Mouse (Mus musculus) midbrain, embryonic 16.5 days (tissue): ENCODE measurements around the gene Prdm2. TPM values are rescaled to one million over a fixed set of nuclear protein-coding genes. Genes with fewer than 3 reads are reported as not detected.

Source experiments
- ATAC-seq: fragments of 200-750 bp; cut with Nextera tagmentation; 2 replicates; pipeline ENCODE4 v1.8.0; 2017; ENCODE audit warnings: moderate TSS enrichment
- H3K27ac ChIP-seq: fragments of 300-500 bp; sonication (generic); 2 replicates; pipeline ENCODE4 v1.5.1; 2014; ENCODE audit warnings: mild to moderate bottlenecking, low read length, mixed read lengths
- H3K27me3 ChIP-seq: fragments of 300-500 bp; sonication (generic); 2 replicates; pipeline ENCODE4 v1.6.1; 2014; ENCODE audit warnings: low read depth, low read length, mixed read lengths; ENCODE audit not compliant: control insufficient read depth, insufficient read depth
- H3K36me3 ChIP-seq: fragments of 300-500 bp; sonication (generic); 2 replicates; pipeline ENCODE4 v1.6.1; 2014; ENCODE audit warnings: mild to moderate bottlenecking, low read length, moderate library complexity, mixed read lengths; ENCODE audit not compliant: control insufficient read depth, insufficient read depth
- H3K4me1 ChIP-seq: fragments of 300-500 bp; sonication (generic); 2 replicates; pipeline ENCODE4 v1.6.1; 2014; ENCODE audit warnings: mild to moderate bottlenecking, low read length, mixed read lengths; ENCODE audit not compliant: control insufficient read depth, insufficient read depth
- H3K4me2 ChIP-seq: fragments of 300-500 bp; sonication (generic); 2 replicates; pipeline ENCODE4 v1.6.1; 2014; ENCODE audit warnings: mild to moderate bottlenecking, low read length, mixed read lengths
- H3K4me3 ChIP-seq: fragments of 300-500 bp; sonication (generic); 2 replicates; pipeline ENCODE4 v1.5.1; 2014; ENCODE audit warnings: low read depth, mild to moderate bottlenecking, low read length, moderate library complexity, mixed read lengths
- H3K9ac ChIP-seq: fragments of 300-500 bp; sonication (generic); 2 replicates; pipeline ENCODE4 v1.6.1; 2014; ENCODE audit warnings: low read depth, low read length, mixed read lengths
- H3K9me3 ChIP-seq: fragments of 300-500 bp; sonication (generic); replicated peaks from 2 replicates; pipeline ENCODE4 v1.6.1; 2014; ENCODE audit warnings: mild to moderate bottlenecking, low read length, mixed read lengths; ENCODE audit not compliant: control insufficient read depth, poor library complexity, severe bottlenecking
- WGBS: fragments of 180-500 bp; shearing (Covaris S2); extraction: QIAGEN DNeasy Blood & Tissue Kit; methylation state at CpG from one replicate; pipeline ENCODE4 v1.1.7; 2014; 5-methylcytosine and 5-hydroxymethylcytosine counted together
- polyA plus RNA-seq: library from polyadenylated mRNA; unstranded; fragments of >200 nt; fragmentation: Nextera tagmentation; extraction: Ambion mirVana; gene quantifications from 2 replicates; pipeline ENCODE4 v1.2.1, GENCODE M21; 2015

The Prdm2 gene
- polyA plus RNA-seq, 1 experiment from 2014 or later: 13.4 TPM

DNA sequence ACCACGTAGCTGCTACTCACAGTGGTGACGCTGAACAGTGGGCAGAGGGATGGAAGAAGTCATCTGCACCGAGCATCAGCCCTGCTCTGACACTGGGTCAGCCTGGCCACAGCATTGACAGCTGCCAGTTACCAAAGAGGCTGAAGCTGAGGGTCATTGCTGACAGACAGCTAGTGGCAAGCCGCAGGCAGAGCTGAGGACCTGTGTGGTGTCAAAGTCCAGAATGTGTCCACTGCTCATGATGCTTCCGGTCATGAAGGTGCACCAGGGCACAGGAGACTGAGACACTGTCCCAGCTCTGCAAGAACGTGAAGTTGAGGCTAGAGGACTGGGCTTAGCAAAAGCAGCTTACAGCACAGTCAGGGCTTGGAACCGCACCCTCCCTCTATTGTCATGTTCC, 4.4 kb upstream of the Prdm2 start:
- no peak overlapping the region for H3K4me3 ChIP-seq
- no peak overlapping the region for H3K27ac ChIP-seq
- no peaks in the 10 kb centered on the region for H3K9me3 ChIP-seq
- no peak overlapping the region for H3K4me2 ChIP-seq
- no peaks in the 10 kb centered on the region for H3K27me3 ChIP-seq
- H3K36me3 ChIP-seq: no peaks in the 10 kb centered on the region
- H3K9ac ChIP-seq: no peak overlapping the region
- no peak for ATAC-seq
- 84% methylated on average over 7 of the region's 7 CpGs for WGBS
- H3K4me1 ChIP-seq: peaks cover 5% of the 10 kb centered on the region

DNA sequence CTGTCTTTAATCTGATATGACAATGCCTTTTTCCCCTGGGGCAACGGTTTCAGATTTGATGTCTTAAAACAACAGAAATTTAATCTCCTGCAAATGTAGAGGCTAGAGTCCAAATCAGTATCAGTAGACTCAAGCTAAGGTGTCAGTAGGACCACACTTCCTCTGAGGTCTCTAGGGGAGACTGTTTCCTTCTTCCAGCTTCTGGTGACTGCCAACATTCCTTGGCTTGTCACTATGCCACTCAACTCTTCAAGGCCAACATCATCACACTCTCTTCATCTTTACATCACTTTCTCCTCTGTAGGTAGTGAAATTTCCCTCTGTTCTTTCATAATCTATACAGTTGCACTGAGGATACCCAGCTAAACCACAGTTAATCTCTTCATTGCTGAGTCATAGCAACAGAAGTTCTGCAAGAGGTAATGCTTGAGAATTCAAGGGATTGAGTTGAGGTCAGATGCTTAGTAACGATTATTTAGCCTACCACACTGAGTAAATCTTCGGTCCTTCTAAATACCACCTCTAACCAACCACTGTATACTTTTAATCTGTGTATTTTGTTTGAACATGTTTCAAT, 1.5 kb upstream of the Prdm2 start:
- H3K4me2 ChIP-seq: no peak overlapping the region
- no peaks in the 10 kb centered on the region for H3K9me3 ChIP-seq
- WGBS: 90% methylated on average over 3 of the region's 3 CpGs
- H3K27ac ChIP-seq: no peak overlapping the region
- H3K9ac ChIP-seq: no peak overlapping the region
- no peaks in the 10 kb centered on the region for H3K27me3 ChIP-seq
- H3K36me3 ChIP-seq: no peaks in the 10 kb centered on the region
- ATAC-seq: no peak
- peaks cover 24% of the 10 kb centered on the region for H3K4me1 ChIP-seq
- H3K4me3 ChIP-seq: no peak overlapping the region

DNA sequence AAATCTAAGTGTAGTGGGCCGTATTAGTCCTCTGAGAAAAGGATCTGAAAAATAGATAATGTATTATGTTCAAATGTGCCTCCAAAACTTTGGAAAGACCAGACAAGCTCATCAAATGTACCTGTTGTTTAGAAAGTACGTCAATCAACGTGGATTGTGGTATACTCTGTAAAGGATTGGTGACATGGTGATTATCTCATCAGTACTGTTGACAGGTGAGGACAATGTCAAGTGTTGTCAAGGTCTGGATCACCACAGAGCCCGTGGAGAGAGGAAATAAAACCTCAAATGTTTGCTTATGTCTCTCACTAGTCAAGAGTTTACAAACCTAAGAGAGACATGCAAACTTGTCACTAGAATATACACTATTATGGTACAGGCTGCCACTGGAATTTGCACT, 776 bp upstream of the Prdm2 start:
- Histone ChIP-seq H3K4me3 (no peak overlapping the region), H3K4me1 (peaks cover 26% of the 10 kb centered on the region), H3K27ac (no peak overlapping the region), H3K27me3 (no peaks in the 10 kb centered on the region), H3K36me3 (no peaks in the 10 kb centered on the region), H3K9ac (no peak overlapping the region), H3K9me3 (no peaks in the 10 kb centered on the region), H3K4me2 (no peak overlapping the region)
- ATAC-seq: no peak
- WGBS: 90% methylated on average over 4 of the region's 4 CpGs

DNA sequence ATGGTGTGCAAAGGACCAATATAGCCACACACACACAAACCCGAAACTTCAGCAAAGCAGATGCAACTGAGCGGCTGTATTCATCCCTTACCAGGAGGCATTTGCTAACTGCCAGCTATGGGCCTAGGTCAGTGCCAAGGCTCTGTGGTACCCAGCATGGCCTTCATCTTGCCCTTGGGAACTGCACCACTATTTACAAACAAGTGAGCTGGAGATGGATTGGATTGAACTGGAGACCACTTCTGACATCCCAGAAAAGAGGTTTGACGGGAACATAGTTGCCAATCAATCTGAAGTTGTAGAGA, 332 bp upstream of the Prdm2 start:
- 0 out of 2 replicates have a peak, but pooled peaks have one; percentile 19 for ATAC-seq
- Histone ChIP-seq H3K4me3 (peak overlapping the region; percentile 93), H3K27me3 (no peaks in the 10 kb centered on the region), H3K4me1 (peaks cover 26% of the 10 kb centered on the region), H3K9ac (peak overlapping the region; percentile 95; the same call in 1 of the 2 replicates), H3K4me2 (peak overlapping the region; percentile 58), H3K27ac (peak overlapping the region; percentile 93), H3K36me3 (no peaks in the 10 kb centered on the region), H3K9me3 (no peaks in the 10 kb centered on the region)
- 99% methylated on average over 3 of the region's 3 CpGs for WGBS

DNA sequence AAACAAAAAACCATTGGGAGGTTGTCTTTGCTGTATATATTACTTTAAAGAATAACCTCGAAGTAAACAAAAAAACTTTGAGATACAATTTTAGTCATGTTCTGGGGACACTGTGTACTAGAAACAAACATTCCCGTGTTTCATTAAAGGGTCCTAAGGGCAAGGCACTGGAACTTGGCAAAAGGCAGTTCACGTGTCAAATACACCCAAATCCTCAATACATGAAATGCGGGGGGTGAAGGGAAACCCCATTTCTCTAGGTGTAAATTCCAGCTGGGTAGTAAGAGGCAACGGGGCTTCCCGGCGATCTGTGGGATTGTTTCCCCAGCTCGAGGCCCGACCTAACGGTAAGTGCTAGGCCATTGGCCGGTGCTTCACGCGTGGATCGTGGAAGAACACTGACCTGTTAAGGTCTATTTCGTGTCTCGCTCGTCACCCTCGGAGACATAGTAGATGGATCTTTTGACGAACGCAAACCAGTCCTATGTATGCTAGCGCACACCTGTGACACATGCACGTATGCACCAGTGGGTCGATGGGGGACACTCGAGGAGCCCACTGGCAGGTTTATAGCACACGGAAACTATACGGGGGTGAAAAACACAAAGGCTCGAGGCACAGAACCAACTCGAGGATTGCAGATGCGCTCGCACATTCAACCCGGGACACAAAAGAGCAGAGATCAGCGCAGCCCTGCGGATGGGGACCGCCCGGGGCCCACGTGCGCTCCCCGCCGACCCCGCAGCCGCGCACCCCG, 1.0 kb downstream of the Prdm2 start:
- Histone ChIP-seq H3K27ac (peak overlapping the region; percentile 93), H3K36me3 (no peaks in the 10 kb centered on the region), H3K4me1 (peaks cover 26% of the 10 kb centered on the region), H3K27me3 (no peaks in the 10 kb centered on the region), H3K9ac (peak overlapping the region; percentile 95), H3K4me3 (peak overlapping the region; percentile 93), H3K9me3 (no peaks in the 10 kb centered on the region), H3K4me2 (peak overlapping the region; percentile 58)
- ATAC-seq: peak; percentile 75
- 7% methylated on average over 43 of the region's 43 CpGs for WGBS

DNA sequence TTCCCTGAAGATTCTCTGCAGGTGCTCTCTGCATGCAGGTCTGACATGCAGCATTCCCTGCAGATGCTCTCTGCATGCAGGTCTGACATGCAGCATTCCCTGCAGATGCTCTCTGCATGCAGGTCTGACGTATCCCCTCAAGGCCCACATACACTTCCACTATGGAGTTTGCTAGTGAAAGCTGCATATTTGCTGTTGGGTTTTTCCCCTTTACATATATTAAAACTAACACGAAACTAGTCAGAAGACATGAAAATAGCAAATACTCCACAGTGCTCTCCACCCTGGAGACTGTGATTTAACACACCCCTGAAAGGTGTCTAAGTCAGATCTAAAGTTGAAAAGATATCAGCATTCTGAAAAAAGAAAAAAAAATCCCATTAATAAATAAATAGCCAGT, 2.8 kb downstream of the Prdm2 start:
- 62% methylated on average over 2 of the region's 2 CpGs for WGBS
- H3K27ac ChIP-seq: no peak overlapping the region
- H3K27me3 ChIP-seq: no peaks in the 10 kb centered on the region
- ATAC-seq: no peak
- peak overlapping the region; percentile 18; the same call in 1 of the 2 replicates for H3K4me2 ChIP-seq
- no peak overlapping the region for H3K9ac ChIP-seq
- H3K4me1 ChIP-seq: peaks cover 26% of the 10 kb centered on the region
- no peak overlapping the region for H3K4me3 ChIP-seq
- no peaks in the 10 kb centered on the region for H3K36me3 ChIP-seq
- H3K9me3 ChIP-seq: no peaks in the 10 kb centered on the region

DNA sequence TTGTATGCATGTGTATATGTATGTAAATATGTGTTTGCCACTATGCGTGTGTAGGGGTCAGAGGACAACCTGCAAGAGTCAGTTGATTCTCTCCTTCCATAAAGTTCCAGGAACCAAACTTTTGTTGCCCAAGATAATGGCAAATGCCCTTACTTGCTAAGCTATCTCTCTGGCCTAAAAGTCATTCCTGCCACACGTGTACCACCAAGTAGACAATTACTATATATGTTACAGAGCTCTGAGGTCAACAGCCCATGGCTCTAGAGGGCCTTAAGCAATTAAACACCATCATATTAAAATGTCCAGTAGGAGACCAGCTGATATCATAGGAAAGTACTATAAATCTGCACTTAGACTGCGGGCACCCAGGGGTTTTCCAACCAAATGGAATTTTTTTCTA, 10.1 kb downstream of the Prdm2 start:
- H3K27me3 ChIP-seq: no peaks in the 10 kb centered on the region
- no peaks in the 10 kb centered on the region for H3K4me1 ChIP-seq
- ATAC-seq: no peak
- H3K9ac ChIP-seq: no peak overlapping the region
- WGBS: 80% methylated on average over 3 of the region's 3 CpGs
- H3K9me3 ChIP-seq: no peaks in the 10 kb centered on the region
- H3K4me2 ChIP-seq: no peak overlapping the region
- no peaks in the 10 kb centered on the region for H3K36me3 ChIP-seq
- H3K27ac ChIP-seq: no peak overlapping the region
- H3K4me3 ChIP-seq: no peak overlapping the region

DNA sequence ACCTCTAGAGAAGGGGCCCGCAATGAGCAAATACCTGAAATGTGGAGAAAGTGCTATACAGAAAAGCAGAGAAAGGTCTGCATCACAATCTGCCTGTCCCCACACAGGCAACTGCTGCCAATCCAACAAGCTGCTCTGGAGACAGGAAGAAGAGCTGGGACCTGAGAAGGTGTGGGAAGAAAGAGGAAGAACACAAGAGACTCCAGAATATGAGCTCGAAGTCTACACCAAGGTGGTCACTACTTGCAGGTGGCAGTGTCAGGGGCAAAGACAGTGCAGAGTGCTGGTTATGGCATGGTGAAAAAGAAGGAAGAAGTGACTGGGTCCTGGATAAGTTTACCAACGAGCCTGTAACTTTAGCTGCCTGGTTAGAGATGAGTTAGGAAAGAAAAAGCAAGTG, 14.4 kb downstream of the Prdm2 start:
- H3K36me3 ChIP-seq: no peaks in the 10 kb centered on the region
- H3K9ac ChIP-seq: no peak overlapping the region
- 88% methylated on average over 3 of the region's 3 CpGs for WGBS
- no peak overlapping the region for H3K4me2 ChIP-seq
- peaks cover 2% of the 10 kb centered on the region for H3K4me1 ChIP-seq
- no peak for ATAC-seq
- H3K27me3 ChIP-seq: no peaks in the 10 kb centered on the region
- H3K4me3 ChIP-seq: no peak overlapping the region
- no peaks in the 10 kb centered on the region for H3K9me3 ChIP-seq
- no peak overlapping the region for H3K27ac ChIP-seq

DNA sequence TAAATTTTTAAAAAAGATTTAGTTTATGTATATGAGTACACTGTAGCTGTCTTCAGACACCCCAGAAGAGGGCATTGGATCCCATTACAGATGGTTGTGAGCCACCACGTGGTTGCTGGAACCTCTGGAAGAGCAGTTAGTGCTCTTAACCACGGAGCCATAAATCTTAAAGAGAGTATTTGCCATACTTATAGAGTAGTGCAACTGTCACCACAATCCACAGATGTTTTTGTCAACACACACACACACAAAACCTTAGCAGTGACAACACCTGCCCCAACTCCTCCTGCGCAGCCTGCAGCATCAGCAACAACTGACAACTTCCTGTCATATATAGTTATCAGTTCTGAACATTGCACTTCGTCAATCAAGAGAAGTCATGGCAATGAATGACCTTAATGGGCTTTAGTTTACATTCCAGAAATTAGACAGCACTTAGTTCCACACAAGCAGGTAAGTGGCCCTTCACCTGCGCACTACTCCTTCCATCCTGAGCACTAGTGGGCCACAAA, 14.9 kb downstream of the Prdm2 start:
- H3K9me3 ChIP-seq: no peaks in the 10 kb centered on the region
- peaks cover 2% of the 10 kb centered on the region for H3K4me1 ChIP-seq
- H3K4me3 ChIP-seq: no peak overlapping the region
- H3K9ac ChIP-seq: no peak overlapping the region
- no peak for ATAC-seq
- no peaks in the 10 kb centered on the region for H3K27me3 ChIP-seq
- H3K36me3 ChIP-seq: no peaks in the 10 kb centered on the region
- 95% methylated on average over 5 of the region's 5 CpGs for WGBS
- no peak overlapping the region for H3K27ac ChIP-seq
- H3K4me2 ChIP-seq: no peak overlapping the region
